Mouse (Mus musculus): Measurements from ENCODE around the gene Slit1. TPM values are rescaled to one million over a fixed set of nuclear protein-coding genes. Genes with fewer than 3 reads are reported as not detected.

Gene Slit1
- 34.2 and 35.8 TPM in 2 replicates for polyA plus RNA-seq (2015; fragmentation: Nextera tagmentation; extraction: Ambion mirVana)

GRCm38 (mm10) chr19:41743396-41743795, at the start of gene Slit1:
Slit1 (minus strand) TSS chr19:41743665.
- H3K9ac ChIP-seq = peak within 1 kb of the TSS; percentile 89
- WGBS = 1% methylated on average over 42 of the region's 44 CpGs
- no peaks in the 10 kb centered on the region for H3K36me3 ChIP-seq

GRCm38 (mm10) chr19:41792934-41793486, 49.5 kb upstream of the Slit1 start:
- H3K9ac ChIP-seq = no peak overlapping the region
- WGBS = 82% methylated on average over 1 of the region's 1 CpGs

More at GRCm38 (mm10) chr19:41743396-41743795, at the start of gene Slit1:
- peak; percentile 48 for ATAC-seq (ENCODE audit: low read depth)
- H3K4me1 ChIP-seq (replicated peaks) = peaks cover 93% of the 10 kb centered on the region
- H3K4me3 ChIP-seq = peak within 1 kb of the TSS; percentile 80
- H3K27ac ChIP-seq (replicated peaks) = peak within 1 kb of the TSS; percentile 87
- H3K4me2 ChIP-seq = peak within 1 kb of the TSS; percentile 62
- peaks cover 11% of the 10 kb centered on the region; the same call in 1 of the 2 replicates for H3K27me3 ChIP-seq
- H3K9me3 ChIP-seq = no peaks in the 10 kb centered on the region

GRCm38 (mm10) chr19:41791384-41791783, 47.9 kb upstream of the Slit1 start:
- H3K9ac ChIP-seq = no peak overlapping the region
- WGBS = 88% methylated on average over 2 of the region's 2 CpGs
- H3K27me3 ChIP-seq = no peaks in the 10 kb centered on the region
- H3K9me3 ChIP-seq = no peaks in the 10 kb centered on the region
- no peak overlapping the region for H3K27ac ChIP-seq (replicated peaks)
- H3K4me1 ChIP-seq (replicated peaks) = no peaks in the 10 kb centered on the region
- H3K36me3 ChIP-seq = peaks cover 2% of the 10 kb centered on the region
- ATAC-seq (ENCODE audit: low read depth) = no peak
- H3K4me3 ChIP-seq = no peak overlapping the region
- H3K4me2 ChIP-seq = no peak overlapping the region

More at GRCm38 (mm10) chr19:41792934-41793486, 49.5 kb upstream of the Slit1 start:
- H3K4me3 ChIP-seq = no peak overlapping the region
- H3K27me3 ChIP-seq = no peaks in the 10 kb centered on the region
- H3K36me3 ChIP-seq = no peaks in the 10 kb centered on the region
- no peaks in the 10 kb centered on the region for H3K4me1 ChIP-seq (replicated peaks)
- H3K9me3 ChIP-seq = no peaks in the 10 kb centered on the region
- ATAC-seq (ENCODE audit: low read depth) = no peak
- H3K27ac ChIP-seq (replicated peaks) = no peak overlapping the region
- H3K4me2 ChIP-seq = no peak overlapping the region

- Histone ChIP-seq H3K4me2 (no peak overlapping the region), H3K4me3 (no peak overlapping the region), H3K9ac (no peak overlapping the region), H3K27me3 (no peaks in the 10 kb centered on the region), H3K36me3 (peaks cover 14% of the 10 kb centered on the region), H3K9me3 (no peaks in the 10 kb centered on the region), H3K27ac (replicated peaks) (no peak overlapping the region), H3K4me1 (replicated peaks) (no peaks in the 10 kb centered on the region)
- ATAC-seq (ENCODE audit: low read depth) = no peak
- 70% methylated on average over 10 of the region's 10 CpGs for WGBS
These were observed 45.9 kb upstream of the Slit1 start for GRCm38 (mm10) chr19:41789110-41789961.

- no peaks in the 10 kb centered on the region for H3K9me3 ChIP-seq
- no peak overlapping the region for H3K27ac ChIP-seq (replicated peaks)
- H3K4me3 ChIP-seq = no peak overlapping the region
- H3K36me3 ChIP-seq = peaks cover 23% of the 10 kb centered on the region
- no peak overlapping the region for H3K9ac ChIP-seq
- ATAC-seq (ENCODE audit: low read depth) = no peak
- WGBS = 92% methylated on average over 1 of the region's 1 CpGs
- no peaks in the 10 kb centered on the region for H3K27me3 ChIP-seq
- no peaks in the 10 kb centered on the region for H3K4me1 ChIP-seq (replicated peaks)
- H3K4me2 ChIP-seq = no peak overlapping the region
These were observed 43.4 kb upstream of the Slit1 start for GRCm38 (mm10) chr19:41786896-41787295.

- WGBS = 90% methylated on average over 6 of the region's 6 CpGs
- no peak overlapping the region for H3K4me2 ChIP-seq
- no peak overlapping the region for H3K4me3 ChIP-seq
- no peaks in the 10 kb centered on the region for H3K9me3 ChIP-seq
- no peaks in the 10 kb centered on the region for H3K4me1 ChIP-seq (replicated peaks)
- no peak for ATAC-seq (ENCODE audit: low read depth)
- no peak overlapping the region for H3K9ac ChIP-seq
- H3K36me3 ChIP-seq = peaks cover 35% of the 10 kb centered on the region
- H3K27ac ChIP-seq (replicated peaks) = no peak overlapping the region
- H3K27me3 ChIP-seq = no peaks in the 10 kb centered on the region
These were observed 34.0 kb upstream of the Slit1 start for GRCm38 (mm10) chr19:41777514-41777913.

- Histone ChIP-seq H3K9ac (no peak overlapping the region), H3K27ac (replicated peaks) (no peak overlapping the region), H3K27me3 (no peaks in the 10 kb centered on the region), H3K9me3 (no peaks in the 10 kb centered on the region), H3K4me1 (replicated peaks) (no peaks in the 10 kb centered on the region), H3K4me3 (no peak overlapping the region), H3K4me2 (no peak overlapping the region), H3K36me3 (peaks cover 16% of the 10 kb centered on the region)
- WGBS = 89% methylated on average over 7 of the region's 7 CpGs
- ATAC-seq (ENCODE audit: low read depth) = no peak
These were observed 25.2 kb upstream of the Slit1 start for GRCm38 (mm10) chr19:41768711-41769110.

GRCm38 (mm10) chr19:41766628-41767027, 23.2 kb upstream of the Slit1 start:
- no peak for ATAC-seq (ENCODE audit: low read depth)
- Histone ChIP-seq H3K9ac (0 out of 2 replicates have a peak overlapping the region, but pooled peaks have one; percentile 22), H3K27ac (replicated peaks) (no peak overlapping the region)

GRCm38 (mm10) chr19:41763870-41764660, 20.6 kb upstream of the Slit1 start:
- H3K4me2 ChIP-seq = no peak overlapping the region
- no peak overlapping the region for H3K9ac ChIP-seq
- WGBS = 31% methylated on average over 12 of the region's 12 CpGs
- no peaks in the 10 kb centered on the region for H3K27me3 ChIP-seq
- no peaks in the 10 kb centered on the region for H3K9me3 ChIP-seq
- no peaks in the 10 kb centered on the region for H3K4me1 ChIP-seq (replicated peaks)
- no peak overlapping the region for H3K4me3 ChIP-seq
- H3K27ac ChIP-seq (replicated peaks) = no peak overlapping the region
- no peaks in the 10 kb centered on the region; the same call in 1 of the 2 replicates for H3K36me3 ChIP-seq
- ATAC-seq (ENCODE audit: low read depth) = peak; percentile 81

More at GRCm38 (mm10) chr19:41766628-41767027, 23.2 kb upstream of the Slit1 start:
- Histone ChIP-seq H3K36me3 (peaks cover 3% of the 10 kb centered on the region), H3K4me3 (no peak overlapping the region), H3K27me3 (no peaks in the 10 kb centered on the region), H3K4me2 (no peak overlapping the region), H3K4me1 (replicated peaks) (no peaks in the 10 kb centered on the region), H3K9me3 (no peaks in the 10 kb centered on the region)
- WGBS = 87% methylated on average over 5 of the region's 5 CpGs

GRCm38 (mm10) chr19:41761529-41761928, 18.1 kb upstream of the Slit1 start:
- Histone ChIP-seq H3K4me3 (no peak overlapping the region), H3K27me3 (no peaks in the 10 kb centered on the region), H3K27ac (replicated peaks) (no peak overlapping the region), H3K9ac (0 out of 2 replicates have a peak overlapping the region, but pooled peaks have one; percentile 43), H3K9me3 (no peaks in the 10 kb centered on the region), H3K4me2 (no peak overlapping the region), H3K36me3 (no peaks in the 10 kb centered on the region), H3K4me1 (replicated peaks) (no peaks in the 10 kb centered on the region)
- ATAC-seq (ENCODE audit: low read depth) = peak; percentile 22; the same call in 1 of the 2 replicates
- WGBS = 41% methylated on average over 9 of the region's 9 CpGs

GRCm38 (mm10) chr19:41759765-41760164, 16.3 kb upstream of the Slit1 start:
- no peak for ATAC-seq (ENCODE audit: low read depth)
- WGBS = 83% methylated on average over 6 of the region's 6 CpGs
- no peaks in the 10 kb centered on the region for H3K27me3 ChIP-seq

More at GRCm38 (mm10) chr19:41759765-41760164, 16.3 kb upstream of the Slit1 start:
- Histone ChIP-seq H3K4me1 (replicated peaks) (peaks cover 7% of the 10 kb centered on the region; the same call in 1 of the 2 replicates), H3K27ac (replicated peaks) (no peak overlapping the region), H3K36me3 (no peaks in the 10 kb centered on the region), H3K4me2 (no peak overlapping the region), H3K9me3 (no peaks in the 10 kb centered on the region), H3K4me3 (no peak overlapping the region), H3K9ac (no peak overlapping the region)
